Mouse (Mus musculus) lung, embryonic 16.5 days (tissue): ENCODE results near the gene Ubr2. TPM values are rescaled to one million over a fixed set of nuclear protein-coding genes. Genes with fewer than 3 reads are reported as not detected.

Experiments used
- ATAC-seq: fragments of 200-750 bp; cut with Nextera tagmentation; 2 replicates; pipeline ENCODE4 v1.8.0; 2017; ENCODE audit warnings: low read depth, mild to moderate bottlenecking, moderate library complexity
- H3K27ac ChIP-seq: fragments of 300-500 bp; sonication (generic); 2 replicates; pipeline ENCODE4 v1.5.1; 2014; ENCODE audit warnings: mild to moderate bottlenecking, control low read depth, low read length
- H3K27me3 ChIP-seq: fragments of 300-500 bp; sonication (generic); 2 replicates; pipeline ENCODE4 v1.6.1; 2014; ENCODE audit warnings: low read depth, low read length, mixed read lengths; ENCODE audit not compliant: control insufficient read depth, insufficient read depth
- H3K36me3 ChIP-seq: fragments of 300-500 bp; sonication (generic); 2 replicates; pipeline ENCODE4 v1.6.1; 2014; ENCODE audit warnings: low read length; ENCODE audit not compliant: control insufficient read depth, insufficient read depth
- H3K4me1 ChIP-seq: fragments of 300-500 bp; sonication (generic); replicated peaks from 2 replicates; pipeline ENCODE4 v1.6.1; 2014; ENCODE audit warnings: low read length, mixed read lengths; ENCODE audit not compliant: control insufficient read depth, insufficient read depth
- H3K4me2 ChIP-seq: fragments of 300-500 bp; sonication (generic); 2 replicates; pipeline ENCODE4 v1.6.1; 2014; ENCODE audit warnings: low read depth, low read length, control low read depth
- H3K4me3 ChIP-seq: fragments of 300-500 bp; sonication (generic); 2 replicates; pipeline ENCODE4 v1.5.1; 2014; ENCODE audit warnings: mild to moderate bottlenecking, low read length, control low read depth
- H3K9ac ChIP-seq: fragments of 300-500 bp; sonication (generic); 2 replicates; pipeline ENCODE4 v1.6.1; 2014; ENCODE audit warnings: low read length, control low read depth
- H3K9me3 ChIP-seq: fragments of 300-500 bp; sonication (generic); 2 replicates; pipeline ENCODE4 v1.6.1; 2016; ENCODE audit warnings: low read length; ENCODE audit not compliant: control insufficient read depth
- WGBS: fragments of 180-500 bp; shearing (Covaris S2); extraction: QIAGEN DNeasy Blood & Tissue Kit; methylation state at CpG from one replicate; pipeline ENCODE4 v1.1.7; 2014; 5-methylcytosine and 5-hydroxymethylcytosine counted together
- polyA plus RNA-seq: library from polyadenylated mRNA; unstranded; fragments of >200 nt; fragmentation: Nextera tagmentation; extraction: Ambion mirVana; gene quantifications from 2 replicates; pipeline ENCODE4 v1.2.1, GENCODE M21; 2015

Ubr2 gene
- polyA plus RNA-seq, 1 experiment from 2014 or later = 15.2 TPM

GRCm38 (mm10) chr17:46927781-46928180 lies 82.6 kb downstream of the Ubr2 start:
- Histone ChIP-seq H3K27ac (no peak overlapping the region), H3K4me1 (no peaks in the 10 kb centered on the region), H3K27me3 (no peaks in the 10 kb centered on the region), H3K36me3 (peaks cover 24% of the 10 kb centered on the region), H3K9me3 (no peaks in the 10 kb centered on the region), H3K4me2 (no peak overlapping the region), H3K4me3 (no peak overlapping the region), H3K9ac (no peak overlapping the region)
- 89% methylated on average over 5 of the region's 5 CpGs for WGBS
- ATAC-seq = no peak

GRCm38 (mm10) chr17:46926941-46927340 lies 83.4 kb downstream of the Ubr2 start:
- no peak for ATAC-seq
- Histone ChIP-seq H3K4me1 (no peaks in the 10 kb centered on the region), H3K4me2 (no peak overlapping the region), H3K9ac (no peak overlapping the region), H3K27me3 (no peaks in the 10 kb centered on the region), H3K4me3 (no peak overlapping the region), H3K27ac (no peak overlapping the region), H3K9me3 (no peaks in the 10 kb centered on the region), H3K36me3 (peaks cover 16% of the 10 kb centered on the region)
- WGBS = 60% methylated on average over 3 of the region's 3 CpGs

GRCm38 (mm10) chr17:46926192-46926591 lies 84.2 kb downstream of the Ubr2 start:
- H3K4me2 ChIP-seq = no peak overlapping the region
- H3K4me1 ChIP-seq = no peaks in the 10 kb centered on the region
- peaks cover 15% of the 10 kb centered on the region for H3K36me3 ChIP-seq
- no peaks in the 10 kb centered on the region for H3K9me3 ChIP-seq
- H3K9ac ChIP-seq = no peak overlapping the region
- 45% methylated on average over 6 of the region's 6 CpGs for WGBS
- no peak overlapping the region for H3K27ac ChIP-seq
- ATAC-seq = no peak
- no peak overlapping the region for H3K4me3 ChIP-seq
- no peaks in the 10 kb centered on the region for H3K27me3 ChIP-seq

GRCm38 (mm10) chr17:46920855-46921254 lies 89.5 kb downstream of the Ubr2 start:
- Histone ChIP-seq H3K36me3 (no peaks in the 10 kb centered on the region), H3K4me3 (no peak overlapping the region), H3K4me1 (no peaks in the 10 kb centered on the region), H3K4me2 (no peak overlapping the region), H3K9me3 (no peaks in the 10 kb centered on the region), H3K9ac (no peak overlapping the region), H3K27me3 (no peaks in the 10 kb centered on the region), H3K27ac (no peak overlapping the region)
- no peak for ATAC-seq
- WGBS = 49% methylated on average over 6 of the region's 6 CpGs

- Histone ChIP-seq H3K9me3 (no peaks in the 10 kb centered on the region), H3K4me3 (no peak overlapping the region), H3K4me2 (no peak overlapping the region), H3K9ac (no peak overlapping the region), H3K27ac (no peak overlapping the region), H3K4me1 (no peaks in the 10 kb centered on the region), H3K27me3 (no peaks in the 10 kb centered on the region), H3K36me3 (no peaks in the 10 kb centered on the region)
- 13% methylated on average over 4 of the region's 4 CpGs for WGBS
- ATAC-seq = no peak
Observed at GRCm38 (mm10) chr17:46918951-46919350, 91.4 kb downstream of the Ubr2 start.

GRCm38 (mm10) chr17:46915129-46915528 lies 95.2 kb downstream of the Ubr2 start:
- Histone ChIP-seq H3K36me3 (no peaks in the 10 kb centered on the region), H3K9ac (no peak overlapping the region), H3K27ac (no peak overlapping the region), H3K9me3 (no peaks in the 10 kb centered on the region), H3K4me1 (no peaks in the 10 kb centered on the region), H3K27me3 (no peaks in the 10 kb centered on the region), H3K4me2 (no peak overlapping the region), H3K4me3 (no peak overlapping the region)
- no peak for ATAC-seq
- WGBS = 51% methylated on average over 3 of the region's 3 CpGs

- ATAC-seq = no peak
- WGBS = 38% methylated on average over 6 of the region's 6 CpGs
- H3K4me3 ChIP-seq = no peak overlapping the region
- no peaks in the 10 kb centered on the region for H3K36me3 ChIP-seq
- H3K9ac ChIP-seq = no peak overlapping the region
- H3K9me3 ChIP-seq = no peaks in the 10 kb centered on the region
- H3K27ac ChIP-seq = no peak overlapping the region
- no peaks in the 10 kb centered on the region for H3K4me1 ChIP-seq
- no peaks in the 10 kb centered on the region for H3K27me3 ChIP-seq
- H3K4me2 ChIP-seq = no peak overlapping the region
Observed at GRCm38 (mm10) chr17:46912331-46912730, 98.0 kb downstream of the Ubr2 start.

GRCm38 (mm10) chr17:46910186-46910585 lies 100.2 kb downstream of the Ubr2 start, which contains the start of gene Prph2:
Gene Prph2, plus strand, starts transcription at chr17:46910459.
- no peak for ATAC-seq
- Histone ChIP-seq H3K4me2 (no peak within 1 kb of the TSS), H3K27me3 (no peaks in the 10 kb centered on the region), H3K4me3 (no peak within 1 kb of the TSS), H3K4me1 (no peaks in the 10 kb centered on the region), H3K9ac (no peak within 1 kb of the TSS), H3K36me3 (no peaks in the 10 kb centered on the region), H3K9me3 (no peaks in the 10 kb centered on the region), H3K27ac (no peak within 1 kb of the TSS)
- WGBS = 83% methylated on average over 10 of the region's 10 CpGs

GRCm38 (mm10) chr17:46903876-46904490 lies 106.4 kb downstream of the Ubr2 start:
- H3K9me3 ChIP-seq = no peaks in the 10 kb centered on the region
- H3K4me3 ChIP-seq = no peak overlapping the region
- no peaks in the 10 kb centered on the region for H3K27me3 ChIP-seq
- peak; percentile 77; the same call in 1 of the 2 replicates for ATAC-seq
- no peak overlapping the region for H3K4me2 ChIP-seq
- no peak overlapping the region for H3K27ac ChIP-seq
- H3K9ac ChIP-seq = peak overlapping the region; percentile 6; the same call in 1 of the 2 replicates
- H3K4me1 ChIP-seq = no peaks in the 10 kb centered on the region
- no peaks in the 10 kb centered on the region for H3K36me3 ChIP-seq
- WGBS = 17% methylated on average over 19 of the region's 19 CpGs

- Histone ChIP-seq H3K9ac (no peak overlapping the region), H3K27me3 (no peaks in the 10 kb centered on the region), H3K4me2 (no peak overlapping the region), H3K9me3 (no peaks in the 10 kb centered on the region), H3K4me3 (no peak overlapping the region), H3K36me3 (no peaks in the 10 kb centered on the region), H3K27ac (no peak overlapping the region), H3K4me1 (peaks cover 6% of the 10 kb centered on the region)
- ATAC-seq = no peak
- 49% methylated on average over 2 of the region's 2 CpGs for WGBS
Observed at GRCm38 (mm10) chr17:46900941-46901340, 109.4 kb downstream of the Ubr2 start.
